Mouse (Mus musculus) erythroblast, embryonic 14.5 days (primary cell): ENCODE measurements around the gene Atp6ap1. TPM values are rescaled to one million over a fixed set of nuclear protein-coding genes. Genes with fewer than 3 reads are reported as not detected.

Experiments used
- H3K27me3 ChIP-seq: 2 replicates; pipeline ENCODE4 v1.6.1; 2012; ENCODE audit warnings: inconsistent platforms; ENCODE audit not compliant: control insufficient read depth
- H3K36me3 ChIP-seq: 2 replicates; pipeline ENCODE4 v1.6.1; 2012; ENCODE audit warnings: mild to moderate bottlenecking, inconsistent platforms; ENCODE audit not compliant: control insufficient read depth
- H3K4me1 ChIP-seq: 2 replicates; pipeline ENCODE4 v1.6.1; 2012; ENCODE audit warnings: inconsistent platforms; ENCODE audit not compliant: control insufficient read depth
- H3K4me3 ChIP-seq: replicated peaks from 2 replicates; pipeline ENCODE3; 2012; ENCODE audit warnings: moderate library complexity, mild to moderate bottlenecking, inconsistent platforms
- H3K9me3 ChIP-seq: 2 replicates; pipeline ENCODE4 v1.6.1; 2012; ENCODE audit warnings: low read length, inconsistent platforms, mixed read lengths; ENCODE audit not compliant: control insufficient read depth
- GATA1 ChIP-seq: IDR thresholded peaks from 2 replicates; pipeline ENCODE4 v1.6.1; 2012; ENCODE audit warnings: low read length, inconsistent platforms, mixed read lengths
- TAL1 ChIP-seq: IDR thresholded peaks from 3 replicates; pipeline ENCODE4 v1.6.1; 2012; ENCODE audit warnings: low read length, inconsistent platforms, mixed read lengths
- polyA plus RNA-seq: library from polyadenylated mRNA; stranded (reverse); fragments of >175 nt; gene quantifications from 2 replicates; pipeline ENCODE4 v1.2.3, GENCODE M21; 2012

Gene Atp6ap1
- polyA plus RNA-seq, 1 experiment, result 2.6 TPM

- H3K27me3 ChIP-seq, result no peaks in the 10 kb centered on the region
- peaks cover 29% of the 10 kb centered on the region for H3K4me1 ChIP-seq
- no peaks in the 10 kb centered on the region for H3K9me3 ChIP-seq
- H3K36me3 ChIP-seq, result no peaks in the 10 kb centered on the region; the same call in 1 of the 2 replicates
- no peak for TF ChIP-seq TAL1
- TF ChIP-seq GATA1, result no peak
- no peak overlapping the region for H3K4me3 ChIP-seq
Measured at GRCm38 (mm10) chrX:74330166-74330930, 33.5 kb downstream of the Atp6ap1 start.

- H3K4me3 ChIP-seq, result peak overlapping the region; percentile 69
- no peak for TF ChIP-seq TAL1
- TF ChIP-seq GATA1, result no peak
- H3K9me3 ChIP-seq, result no peaks in the 10 kb centered on the region
- peaks cover 7% of the 10 kb centered on the region for H3K4me1 ChIP-seq
- no peaks in the 10 kb centered on the region; the same call in 1 of the 2 replicates for H3K27me3 ChIP-seq
- H3K36me3 ChIP-seq, result no peaks in the 10 kb centered on the region
Measured at GRCm38 (mm10) chrX:74352645-74353466, 56.0 kb downstream of the Atp6ap1 start.

GRCm38 (mm10) chrX:74353467-74353770 is 56.5 kb downstream of the Atp6ap1 start, which contains the start of gene Lage3:
Lage3 (minus strand) TSS chrX:74353618.
- H3K36me3 ChIP-seq, result no peaks in the 10 kb centered on the region
- no peaks in the 10 kb centered on the region for H3K9me3 ChIP-seq
- H3K4me3 ChIP-seq, result peak within 1 kb of the TSS; percentile 69
- TF ChIP-seq TAL1, result no peak
- no peak for TF ChIP-seq GATA1
- peaks cover 7% of the 10 kb centered on the region for H3K4me1 ChIP-seq
- H3K27me3 ChIP-seq, result no peaks in the 10 kb centered on the region; the same call in 1 of the 2 replicates

Other genes with a start within 250 kb of the Atp6ap1 start
- not detected in 2 replicates for gene Opn1mw, start 169.6 kb upstream of the Atp6ap1 start, polyA plus RNA-seq
- 4.4 and 5.4 TPM in 2 replicates for gene Mecp2, start 161.7 kb upstream of the Atp6ap1 start, polyA plus RNA-seq
- not detected in 2 replicates for gene Tex28, start 129.3 kb upstream of the Atp6ap1 start, polyA plus RNA-seq
- not detected in 2 replicates for gene Tktl1, start 119.8 kb upstream of the Atp6ap1 start, polyA plus RNA-seq
- 0.80 and 0.87 TPM in 2 replicates for gene Flna, start 47.3 kb upstream of the Atp6ap1 start, polyA plus RNA-seq
- gene Emd, start 42.4 kb upstream of the Atp6ap1 start, polyA plus RNA-seq, result 2.0 and 2.5 TPM in 2 replicates
- gene Rpl10, start 26.3 kb upstream of the Atp6ap1 start, polyA plus RNA-seq, result 129 and 134 TPM in 2 replicates
- gene Taz, start 15.2 kb upstream of the Atp6ap1 start, polyA plus RNA-seq, result 1.3 and 2.1 TPM in 2 replicates
- 0.25 and 0.32 TPM in 2 replicates for gene Dnase1l1, start 14.8 kb upstream of the Atp6ap1 start, polyA plus RNA-seq
- 3.4 and 4.0 TPM in 2 replicates for gene Gdi1, start 7.9 kb downstream of the Atp6ap1 start, polyA plus RNA-seq
- 4.8 and 5.6 TPM in 2 replicates for gene Fam50a, start 15.9 kb downstream of the Atp6ap1 start, polyA plus RNA-seq
- gene Plxna3, start 32.0 kb downstream of the Atp6ap1 start, polyA plus RNA-seq, result 0.01 and 0.02 TPM in 2 replicates
- 0.85 and 1.0 TPM in 2 replicates for gene Lage3, start 56.5 kb downstream of the Atp6ap1 start, polyA plus RNA-seq
- 3.5 and 5.0 TPM in 2 replicates for gene Ubl4a, start 76.1 kb downstream of the Atp6ap1 start, polyA plus RNA-seq
- 0.06 and 0.07 TPM in 2 replicates for gene Slc10a3, start 76.3 kb downstream of the Atp6ap1 start, polyA plus RNA-seq
- gene Fam3a, start 96.2 kb downstream of the Atp6ap1 start, polyA plus RNA-seq, result 0.35 and 0.84 TPM in 2 replicates
- 1.5 and 2.3 TPM in 2 replicates for gene Ikbkg, start 96.2 kb downstream of the Atp6ap1 start, polyA plus RNA-seq
- 2.0 and 2.2 TPM in 2 replicates for gene G6pdx, start 132.1 kb downstream of the Atp6ap1 start, polyA plus RNA-seq
- gene Gm6880, start 184.3 kb downstream of the Atp6ap1 start, polyA plus RNA-seq, result not detected in 2 replicates